Mouse (Mus musculus) megakaryocyte, embryonic 14.5 days (primary cell): ENCODE data around the gene Rps6ka1. TPM values are rescaled to one million over a fixed set of nuclear protein-coding genes. Genes with fewer than 3 reads are reported as not detected.

Experiments used
- H3K27me3 ChIP-seq: replicated peaks from 2 replicates; pipeline ENCODE3; 2012; ENCODE audit warnings: inconsistent platforms
- H3K36me3 ChIP-seq: replicated peaks from 2 replicates; pipeline ENCODE3; 2012; ENCODE audit warnings: low read length, inconsistent platforms, mixed read lengths
- H3K4me1 ChIP-seq: 2 replicates; pipeline ENCODE4 v1.6.1; 2012; ENCODE audit warnings: inconsistent platforms
- H3K4me3 ChIP-seq: replicated peaks from 2 replicates; pipeline ENCODE3; 2012; ENCODE audit warnings: moderate library complexity, mild to moderate bottlenecking, inconsistent platforms
- H3K9me3 ChIP-seq: 2 replicates; pipeline ENCODE4 v1.6.1; 2012; ENCODE audit warnings: inconsistent platforms
- FLI1 ChIP-seq: IDR thresholded peaks from 2 replicates; pipeline ENCODE4 v1.6.1; 2012; ENCODE audit warnings: low read length, inconsistent platforms, mixed read lengths
- GATA1 ChIP-seq: IDR thresholded peaks from 3 replicates; pipeline ENCODE4 v1.6.1; 2012; ENCODE audit warnings: mixed read lengths, low read length, inconsistent platforms, borderline replicate concordance
- polyA plus RNA-seq: library from polyadenylated mRNA; stranded (reverse); fragments of >175 nt; gene quantifications from 2 replicates; pipeline ENCODE4 v1.2.3, GENCODE M21; 2012; ENCODE audit warnings: low replicate concordance; ENCODE audit not compliant: insufficient read depth

Gene Rps6ka1
- polyA plus RNA-seq, 1 experiment = 41.3 TPM

DNA sequence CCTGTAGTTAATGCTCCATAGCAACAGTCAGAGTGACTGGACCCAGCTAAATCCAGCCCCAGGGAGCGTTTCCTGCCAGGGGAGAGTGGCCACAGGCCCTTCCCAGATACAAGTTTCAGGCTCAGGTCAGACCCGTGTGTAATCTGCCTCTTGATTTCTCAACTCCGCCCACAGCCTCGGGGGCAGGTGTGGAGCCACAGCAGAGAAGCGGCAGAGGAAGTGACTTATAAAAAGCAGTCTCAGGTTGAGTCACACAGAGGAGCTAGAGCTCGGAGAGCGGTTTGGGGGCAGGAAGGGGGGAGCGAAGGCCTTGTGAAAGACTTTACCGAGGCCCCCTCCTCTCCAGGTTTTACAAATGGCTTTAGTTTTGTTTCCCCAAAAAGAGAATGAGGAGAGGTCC lies 46.6 kb downstream of the Rps6ka1 start:
- H3K4me3 ChIP-seq = no peak overlapping the region

DNA sequence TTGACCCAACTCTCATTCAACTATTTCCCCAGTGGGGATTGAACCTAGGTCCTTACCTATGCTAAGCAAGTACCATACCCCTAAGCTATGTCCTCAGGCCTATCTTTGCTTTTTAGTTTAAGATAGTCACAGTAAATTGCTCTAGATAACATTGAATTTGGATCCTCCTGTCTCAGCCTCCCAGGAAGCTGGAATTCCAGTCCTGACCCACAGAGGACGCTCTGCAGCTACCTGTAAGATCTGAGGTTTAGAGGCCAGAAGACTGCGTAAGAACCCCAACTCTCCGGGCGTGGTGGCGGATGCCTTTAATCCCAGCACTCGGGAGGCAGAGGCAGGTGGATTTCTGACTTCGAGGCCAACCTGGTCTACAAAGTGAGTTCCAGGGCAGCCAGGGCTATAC lies 47.1 kb downstream of the Rps6ka1 start:
- Histone ChIP-seq H3K27me3 (no peaks in the 10 kb centered on the region), H3K9me3 (no peaks in the 10 kb centered on the region), H3K4me3 (no peak overlapping the region), H3K4me1 (peaks cover 44% of the 10 kb centered on the region), H3K36me3 (no peaks in the 10 kb centered on the region)
- no peak for TF ChIP-seq FLI1
- no peak for TF ChIP-seq GATA1

More for the DNA sequence above, 46.6 kb downstream of the Rps6ka1 start:
- Histone ChIP-seq H3K4me1 (peaks cover 44% of the 10 kb centered on the region), H3K27me3 (no peaks in the 10 kb centered on the region), H3K36me3 (no peaks in the 10 kb centered on the region), H3K9me3 (no peaks in the 10 kb centered on the region)
- no peak for TF ChIP-seq GATA1
- TF ChIP-seq FLI1 = no peak

DNA sequence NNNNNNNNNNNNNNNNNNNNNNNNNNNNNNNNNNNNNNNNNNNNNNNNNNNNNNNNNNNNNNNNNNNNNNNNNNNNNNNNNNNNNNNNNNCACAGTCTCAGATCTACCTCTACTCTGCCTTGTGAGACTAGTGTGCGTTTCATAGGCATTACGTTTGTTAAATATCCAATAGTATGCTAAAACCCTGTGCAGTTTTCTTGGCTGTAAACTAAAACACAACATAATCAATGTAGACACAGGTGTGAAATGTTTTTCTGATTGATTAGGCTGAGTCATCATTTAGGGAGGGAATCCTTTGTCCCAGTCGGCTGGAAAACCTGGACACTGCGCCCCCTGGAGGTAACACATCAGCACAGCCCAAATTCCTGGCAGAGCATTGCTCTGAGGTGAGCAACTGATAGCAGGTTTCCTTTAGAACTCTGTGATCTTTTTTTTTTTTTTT lies 48.2 kb downstream of the Rps6ka1 start:
- Histone ChIP-seq H3K4me3 (no peak overlapping the region), H3K36me3 (no peaks in the 10 kb centered on the region), H3K27me3 (no peaks in the 10 kb centered on the region), H3K9me3 (no peaks in the 10 kb centered on the region), H3K4me1 (peaks cover 36% of the 10 kb centered on the region)
- no peak for TF ChIP-seq FLI1
- TF ChIP-seq GATA1 = no peak

DNA sequence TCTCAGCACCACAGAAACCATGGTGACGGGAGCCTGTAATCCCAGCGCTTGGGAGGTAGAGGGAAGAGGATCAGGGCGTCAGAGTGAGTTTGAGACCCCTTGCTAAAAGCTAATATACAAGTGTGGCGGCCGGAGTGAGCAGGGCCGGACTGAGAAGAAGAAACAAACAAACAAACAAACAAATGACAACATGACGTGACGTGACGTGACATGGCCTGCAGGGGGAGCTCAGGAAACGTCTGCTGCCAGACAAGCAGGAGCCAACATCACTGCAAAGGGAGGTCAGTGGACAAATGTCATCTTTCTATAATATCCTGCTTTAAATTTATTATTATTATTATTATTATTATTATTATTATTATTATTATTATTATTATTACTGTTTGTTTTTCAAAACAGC lies 51.0 kb downstream of the Rps6ka1 start:
- peaks cover 22% of the 10 kb centered on the region for H3K4me1 ChIP-seq
- no peak overlapping the region for H3K4me3 ChIP-seq
- H3K36me3 ChIP-seq = no peaks in the 10 kb centered on the region
- no peaks in the 10 kb centered on the region for H3K9me3 ChIP-seq
- H3K27me3 ChIP-seq = no peaks in the 10 kb centered on the region
- TF ChIP-seq FLI1 (no peak), GATA1 (no peak)

DNA sequence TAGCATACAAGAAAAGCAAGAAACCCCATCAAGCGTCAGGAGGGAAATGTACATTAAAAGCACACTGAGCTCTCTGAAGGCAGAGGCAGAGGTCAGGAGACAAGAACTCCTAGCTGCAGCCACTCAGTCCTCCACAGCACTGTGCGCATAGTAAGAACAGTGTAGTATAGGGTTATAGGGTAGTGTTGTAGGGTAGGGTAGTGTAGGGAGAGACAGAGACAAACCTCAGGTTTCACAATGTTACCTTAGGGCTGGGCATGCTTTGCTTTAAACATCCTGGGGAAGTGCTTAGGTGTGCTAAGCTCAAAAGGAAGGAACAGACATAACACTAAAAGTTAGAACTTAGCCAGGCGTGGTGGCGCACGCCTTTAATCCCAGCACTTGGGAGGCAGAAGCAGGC lies 52.4 kb downstream of the Rps6ka1 start:
- no peak for TF ChIP-seq FLI1
- TF ChIP-seq GATA1 = no peak
- no peak overlapping the region for H3K4me3 ChIP-seq

DNA sequence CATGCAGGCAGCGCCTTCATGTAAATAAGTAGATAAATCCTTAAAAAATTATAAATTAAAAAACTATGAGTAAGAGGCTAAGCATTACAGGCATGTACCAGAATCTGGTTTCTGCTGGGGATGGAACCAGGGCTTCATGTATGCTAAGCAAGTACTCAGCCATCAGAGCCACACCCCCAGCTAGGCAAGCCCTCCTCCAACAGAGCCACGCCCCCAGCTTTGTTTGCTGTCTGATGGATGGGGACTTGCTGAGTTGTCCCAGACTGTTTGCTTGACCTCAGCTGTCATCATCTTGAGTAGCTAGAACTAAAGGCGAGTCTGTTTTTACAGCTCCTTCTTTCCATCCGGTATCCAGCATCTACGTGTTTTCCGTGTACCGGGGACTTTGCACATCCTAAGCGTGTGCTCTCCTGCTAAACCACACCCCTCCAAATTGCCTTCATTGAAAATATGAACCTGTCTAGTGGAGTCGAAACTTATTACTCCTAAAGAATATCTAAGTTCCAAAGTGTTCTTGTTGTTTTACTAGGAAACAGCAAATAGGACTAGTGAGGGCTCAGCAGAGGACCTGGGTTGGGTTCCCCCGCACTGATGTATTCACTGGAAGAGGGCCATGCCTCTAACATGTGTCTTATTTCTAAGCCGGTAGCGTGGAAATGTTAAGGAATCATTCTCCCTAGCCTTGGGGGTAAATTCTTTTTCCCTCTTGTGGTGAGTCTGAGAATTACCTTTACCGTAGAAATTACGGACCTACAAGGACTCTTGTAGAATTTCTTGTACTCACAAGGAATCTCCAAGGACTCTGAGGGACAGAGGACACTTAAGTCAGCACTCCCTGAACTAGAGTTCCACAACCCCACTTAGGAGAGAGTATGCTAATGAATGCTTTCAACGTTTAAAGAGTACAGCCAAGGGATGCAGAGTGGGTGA lies 54.4 kb downstream of the Rps6ka1 start:
- Histone ChIP-seq H3K36me3 (no peaks in the 10 kb centered on the region), H3K27me3 (no peaks in the 10 kb centered on the region), H3K4me3 (no peak overlapping the region), H3K9me3 (no peaks in the 10 kb centered on the region), H3K4me1 (peaks cover 20% of the 10 kb centered on the region)
- TF ChIP-seq GATA1 = no peak
- no peak for TF ChIP-seq FLI1

More for the DNA sequence above, 52.4 kb downstream of the Rps6ka1 start:
- Histone ChIP-seq H3K36me3 (no peaks in the 10 kb centered on the region), H3K4me1 (peaks cover 9% of the 10 kb centered on the region), H3K27me3 (no peaks in the 10 kb centered on the region), H3K9me3 (no peaks in the 10 kb centered on the region)

DNA sequence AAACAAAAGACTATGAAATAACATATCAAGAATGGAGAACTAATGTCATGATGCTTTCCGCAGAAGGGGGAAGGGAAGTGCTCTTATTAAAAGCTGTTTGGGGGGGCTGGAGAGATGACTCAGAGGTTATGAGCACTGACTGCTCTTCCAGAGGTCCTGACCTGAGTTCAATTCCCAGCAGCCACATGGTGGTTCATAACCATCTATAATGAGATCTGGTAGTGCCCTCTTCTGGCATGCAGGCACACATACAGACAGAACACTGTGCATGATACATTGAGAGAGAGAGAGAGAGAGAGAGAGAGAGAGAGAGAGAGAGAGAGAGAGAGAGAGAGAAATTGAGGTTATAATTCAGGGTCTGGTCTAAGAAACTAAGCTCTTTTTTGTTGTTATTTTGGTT lies 57.1 kb downstream of the Rps6ka1 start:
- Histone ChIP-seq H3K27me3 (peaks cover 4% of the 10 kb centered on the region), H3K36me3 (no peaks in the 10 kb centered on the region), H3K4me3 (no peak overlapping the region), H3K9me3 (no peaks in the 10 kb centered on the region), H3K4me1 (peaks cover 24% of the 10 kb centered on the region)
- no peak for TF ChIP-seq FLI1
- no peak for TF ChIP-seq GATA1

DNA sequence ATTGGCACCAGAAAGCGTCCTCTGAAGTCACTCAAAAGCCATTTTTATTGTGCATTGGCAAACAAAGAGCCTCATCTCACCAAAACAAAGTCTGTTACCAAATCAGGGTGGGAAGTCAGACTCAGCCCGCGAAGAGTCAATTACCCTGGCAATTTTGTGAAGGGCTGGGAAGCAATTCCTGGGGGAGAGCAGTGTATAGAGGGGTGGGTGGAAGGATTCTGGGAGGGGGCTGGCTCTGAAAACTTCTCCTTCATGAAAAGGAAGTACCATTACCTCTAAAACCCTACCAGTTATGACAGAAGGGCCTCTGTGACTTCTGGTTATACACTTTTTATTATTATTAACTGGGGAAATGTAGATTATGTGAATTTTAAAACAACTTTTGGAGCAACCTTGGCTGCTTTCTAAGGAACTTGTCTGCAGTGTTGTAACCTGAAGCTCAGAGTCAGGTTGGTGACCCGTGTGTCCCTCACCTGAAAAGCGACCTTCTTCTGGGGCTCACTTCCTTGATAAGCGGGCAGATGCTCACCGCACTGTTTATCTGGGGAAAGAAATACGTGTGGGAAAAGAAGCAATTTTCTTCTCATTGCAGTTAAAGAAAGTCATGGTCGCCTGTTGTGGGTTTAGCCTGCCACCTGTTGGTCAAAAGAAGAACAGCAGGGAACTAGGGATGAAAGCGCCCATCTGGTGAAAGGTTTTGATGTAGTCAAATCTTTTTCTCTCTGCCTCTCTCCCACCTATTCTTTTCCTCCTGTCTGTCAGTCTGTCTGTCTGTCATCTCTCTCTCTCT lies 58.1 kb downstream of the Rps6ka1 start:
- H3K4me1 ChIP-seq = peaks cover 24% of the 10 kb centered on the region
- H3K36me3 ChIP-seq = no peaks in the 10 kb centered on the region
- peak overlapping the region; percentile 81 for H3K4me3 ChIP-seq
- H3K9me3 ChIP-seq = no peaks in the 10 kb centered on the region
- TF ChIP-seq GATA1 (no peak), FLI1 (no peak)
- H3K27me3 ChIP-seq = peaks cover 4% of the 10 kb centered on the region

DNA sequence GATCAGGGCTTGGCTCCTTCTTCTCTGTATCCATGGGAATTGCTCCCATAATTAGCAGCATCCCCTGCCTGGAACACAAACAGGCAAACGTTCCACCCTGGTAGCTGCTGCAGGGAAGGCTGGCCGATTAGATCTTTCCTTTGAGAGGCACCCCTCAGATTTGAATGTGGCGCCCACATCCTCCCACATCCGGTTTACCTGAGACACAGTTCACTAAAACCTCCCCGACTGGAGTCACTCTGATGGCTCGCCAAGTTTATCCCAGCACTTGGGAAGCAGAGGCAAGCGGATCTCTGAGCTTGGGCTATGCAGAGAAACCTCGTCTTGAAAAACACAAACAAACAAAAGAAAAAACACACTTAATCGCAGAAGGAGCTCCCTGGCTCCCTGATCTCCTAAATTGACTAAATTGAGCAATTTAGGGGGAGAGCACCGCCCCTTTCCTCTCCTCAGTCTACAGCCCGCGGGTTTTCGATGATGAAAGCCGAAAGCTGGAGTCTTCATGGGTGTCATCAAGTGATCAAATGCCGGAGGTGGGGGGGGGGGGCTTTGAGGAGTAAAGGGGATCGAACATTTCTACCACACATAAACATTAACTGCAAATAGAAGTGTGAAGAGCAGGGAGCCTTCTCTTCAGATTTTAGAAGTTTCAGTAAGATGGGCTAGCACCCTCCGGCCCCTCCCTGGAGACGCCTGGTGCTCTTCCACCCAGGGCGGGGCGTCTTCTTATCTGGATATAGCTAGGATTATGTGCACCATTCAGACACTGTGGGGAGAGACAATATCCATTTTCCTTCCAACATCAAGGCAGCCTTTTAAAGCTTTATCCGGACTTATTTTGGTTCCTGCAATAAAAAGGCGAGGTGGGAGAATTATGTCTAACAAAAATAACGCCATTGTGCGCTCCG lies 59.5 kb downstream of the Rps6ka1 start:
- Histone ChIP-seq H3K4me1 (peaks cover 27% of the 10 kb centered on the region), H3K4me3 (peak overlapping the region; percentile 9), H3K27me3 (peaks cover 4% of the 10 kb centered on the region), H3K9me3 (no peaks in the 10 kb centered on the region), H3K36me3 (no peaks in the 10 kb centered on the region)
- TF ChIP-seq GATA1 (no peak), FLI1 (no peak)
